Mouse (Mus musculus): ENCODE results near the gene Hlcs.
A peak's percentile ranks its signal among the peaks of the same experiment; 100 is the strongest.

GRCm38 (mm10) chr16:94358091-94358490 lies 44.7 kb upstream of the Hlcs start:
- no peak for TF ChIP-seq CTCF (IDR thresholded peaks at IDR 0.05; ENCODE audit: low read depth)
- peak; percentile 67 for TF ChIP-seq EP300 (IDR thresholded peaks at IDR 0.05; ENCODE audit: low read depth)
